Mouse (Mus musculus): Measurements from ENCODE around the gene Card14. TPM values are rescaled to one million over a fixed set of nuclear protein-coding genes. Genes with fewer than 3 reads are reported as not detected.
"Not testable (repeated sequence)": the region's sequence is repeated elsewhere in the genome, so short reads cannot be mapped to it uniquely, and the experiment has no call there.

The Card14 gene
- polyA plus RNA-seq, 1 experiment from 2014 or later = 5.1 TPM

GRCm38 (mm10) chr11:119377326-119377725 lies 69.8 kb downstream of the Card14 start:
- no peak overlapping the region for H3K4me3 ChIP-seq (replicated peaks)
- WGBS = 92% methylated on average over 11 of the region's 11 CpGs
- H3K4me2 ChIP-seq (replicated peaks) = no peak overlapping the region
- no peaks in the 10 kb centered on the region for H3K27me3 ChIP-seq (replicated peaks)
- H3K4me1 ChIP-seq (replicated peaks) = 0 out of 2 replicates have a peak, but pooled peaks cover 3% of the 10 kb centered on the region
- peaks cover 16% of the 10 kb centered on the region; the same call in 1 of the 2 replicates for H3K36me3 ChIP-seq
- H3K9ac ChIP-seq = no peak overlapping the region
- ATAC-seq = no peak
- no peaks in the 10 kb centered on the region for H3K9me3 ChIP-seq
- no peak overlapping the region for H3K27ac ChIP-seq

DNA sequence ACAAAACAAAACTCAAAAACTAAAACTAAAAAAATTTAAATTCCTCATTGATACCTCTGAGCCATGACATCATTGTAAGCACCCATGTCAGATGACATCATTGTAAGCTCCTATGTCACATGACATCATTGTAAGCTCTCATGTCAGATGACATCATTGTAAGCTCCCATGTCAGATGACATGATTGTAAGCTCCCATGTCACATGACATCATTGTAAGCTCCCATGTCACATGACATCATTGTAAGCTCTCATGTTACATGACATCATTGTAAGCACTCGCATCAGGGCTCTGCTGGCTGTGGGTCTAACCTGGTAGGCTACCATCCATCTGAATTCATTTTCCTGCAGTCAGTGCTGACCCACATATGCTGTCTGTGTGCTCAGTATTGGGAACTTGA lies 71.0 kb downstream of the Card14 start:
- Histone ChIP-seq H3K9me3 (no peaks in the 10 kb centered on the region), H3K4me1 (replicated peaks) (0 out of 2 replicates have a peak, but pooled peaks cover 3% of the 10 kb centered on the region), H3K9ac (no peak overlapping the region), H3K36me3 (peaks cover 16% of the 10 kb centered on the region; the same call in 1 of the 2 replicates), H3K4me2 (replicated peaks) (no peak overlapping the region), H3K4me3 (replicated peaks) (no peak overlapping the region), H3K27me3 (replicated peaks) (no peaks in the 10 kb centered on the region), H3K27ac (no peak overlapping the region)
- WGBS = 88% methylated on average over 1 of the region's 1 CpGs
- ATAC-seq = no peak

- 59% methylated on average over 9 of the region's 9 CpGs for WGBS
These were observed 74.2 kb downstream of the Card14 start for GRCm38 (mm10) chr11:119381631-119382337.

GRCm38 (mm10) chr11:119382338-119382850 lies 74.8 kb downstream of the Card14 start:
- H3K36me3 ChIP-seq = peaks cover 15% of the 10 kb centered on the region; the same call in 1 of the 2 replicates
- H3K9ac ChIP-seq = no peak overlapping the region
- no peaks in the 10 kb centered on the region for H3K9me3 ChIP-seq
- 81% methylated on average over 6 of the region's 6 CpGs for WGBS
- H3K4me1 ChIP-seq (replicated peaks) = no peaks in the 10 kb centered on the region
- no peak overlapping the region for H3K27ac ChIP-seq
- no peak for ATAC-seq
- H3K4me3 ChIP-seq (replicated peaks) = no peak overlapping the region
- H3K4me2 ChIP-seq (replicated peaks) = no peak overlapping the region
- no peaks in the 10 kb centered on the region for H3K27me3 ChIP-seq (replicated peaks)

More at GRCm38 (mm10) chr11:119381631-119382337, 74.2 kb downstream of the Card14 start:
- Histone ChIP-seq H3K9me3 (no peaks in the 10 kb centered on the region), H3K4me1 (replicated peaks) (no peaks in the 10 kb centered on the region), H3K4me3 (replicated peaks) (no peak overlapping the region), H3K4me2 (replicated peaks) (no peak overlapping the region), H3K9ac (no peak overlapping the region), H3K36me3 (peaks cover 16% of the 10 kb centered on the region; the same call in 1 of the 2 replicates), H3K27me3 (replicated peaks) (no peaks in the 10 kb centered on the region), H3K27ac (no peak overlapping the region)
- ATAC-seq = no peak

GRCm38 (mm10) chr11:119384904-119385303 lies 77.3 kb downstream of the Card14 start:
- Histone ChIP-seq H3K4me3 (replicated peaks) (no peak overlapping the region), H3K9me3 (no peaks in the 10 kb centered on the region), H3K4me2 (replicated peaks) (no peak overlapping the region), H3K4me1 (replicated peaks) (peaks cover 8% of the 10 kb centered on the region; the same call in 1 of the 2 replicates), H3K27ac (no peak overlapping the region), H3K9ac (no peak overlapping the region), H3K27me3 (replicated peaks) (no peaks in the 10 kb centered on the region), H3K36me3 (0 out of 2 replicates have a peak, but pooled peaks cover 5% of the 10 kb centered on the region)
- ATAC-seq = no peak
- WGBS = 82% methylated on average over 4 of the region's 4 CpGs

- H3K9ac ChIP-seq = no peak overlapping the region
- H3K27ac ChIP-seq = no peak overlapping the region
- no peaks in the 10 kb centered on the region for H3K36me3 ChIP-seq
- H3K9me3 ChIP-seq = no peaks in the 10 kb centered on the region
- H3K4me1 ChIP-seq (replicated peaks) = peaks cover 13% of the 10 kb centered on the region
- 93% methylated on average over 5 of the region's 5 CpGs for WGBS
- no peak for ATAC-seq
- H3K4me3 ChIP-seq (replicated peaks) = no peak overlapping the region
- no peaks in the 10 kb centered on the region for H3K27me3 ChIP-seq (replicated peaks)
- H3K4me2 ChIP-seq (replicated peaks) = no peak overlapping the region
These were observed 78.7 kb downstream of the Card14 start for GRCm38 (mm10) chr11:119386306-119386705.

GRCm38 (mm10) chr11:119387273-119387672 lies 79.7 kb downstream of the Card14 start:
- ATAC-seq; H3K36me3 ChIP-seq; H3K4me3 ChIP-seq (replicated peaks); H3K27me3 ChIP-seq (replicated peaks); H3K27ac ChIP-seq; H3K9me3 ChIP-seq; H3K4me2 ChIP-seq (replicated peaks); H3K9ac ChIP-seq: not testable (repeated sequence)
- peaks cover 21% of the 10 kb centered on the region for H3K4me1 ChIP-seq (replicated peaks)
- WGBS = 13% methylated on average over 3 of the region's 3 CpGs

GRCm38 (mm10) chr11:119389851-119390270 lies 82.3 kb downstream of the Card14 start:
- Histone ChIP-seq H3K27ac (peak overlapping the region; percentile 85), H3K4me1 (replicated peaks) (peaks cover 26% of the 10 kb centered on the region), H3K4me2 (replicated peaks) (peak overlapping the region; percentile 98), H3K36me3 (no peaks in the 10 kb centered on the region), H3K9ac (peak overlapping the region; percentile 80), H3K27me3 (replicated peaks) (0 out of 2 replicates have a peak, but pooled peaks cover 4% of the 10 kb centered on the region), H3K9me3 (no peaks in the 10 kb centered on the region), H3K4me3 (replicated peaks) (peak overlapping the region; percentile 78)
- ATAC-seq = peak; percentile 60
- WGBS = under 1% methylated on average over 35 of the region's 35 CpGs

DNA sequence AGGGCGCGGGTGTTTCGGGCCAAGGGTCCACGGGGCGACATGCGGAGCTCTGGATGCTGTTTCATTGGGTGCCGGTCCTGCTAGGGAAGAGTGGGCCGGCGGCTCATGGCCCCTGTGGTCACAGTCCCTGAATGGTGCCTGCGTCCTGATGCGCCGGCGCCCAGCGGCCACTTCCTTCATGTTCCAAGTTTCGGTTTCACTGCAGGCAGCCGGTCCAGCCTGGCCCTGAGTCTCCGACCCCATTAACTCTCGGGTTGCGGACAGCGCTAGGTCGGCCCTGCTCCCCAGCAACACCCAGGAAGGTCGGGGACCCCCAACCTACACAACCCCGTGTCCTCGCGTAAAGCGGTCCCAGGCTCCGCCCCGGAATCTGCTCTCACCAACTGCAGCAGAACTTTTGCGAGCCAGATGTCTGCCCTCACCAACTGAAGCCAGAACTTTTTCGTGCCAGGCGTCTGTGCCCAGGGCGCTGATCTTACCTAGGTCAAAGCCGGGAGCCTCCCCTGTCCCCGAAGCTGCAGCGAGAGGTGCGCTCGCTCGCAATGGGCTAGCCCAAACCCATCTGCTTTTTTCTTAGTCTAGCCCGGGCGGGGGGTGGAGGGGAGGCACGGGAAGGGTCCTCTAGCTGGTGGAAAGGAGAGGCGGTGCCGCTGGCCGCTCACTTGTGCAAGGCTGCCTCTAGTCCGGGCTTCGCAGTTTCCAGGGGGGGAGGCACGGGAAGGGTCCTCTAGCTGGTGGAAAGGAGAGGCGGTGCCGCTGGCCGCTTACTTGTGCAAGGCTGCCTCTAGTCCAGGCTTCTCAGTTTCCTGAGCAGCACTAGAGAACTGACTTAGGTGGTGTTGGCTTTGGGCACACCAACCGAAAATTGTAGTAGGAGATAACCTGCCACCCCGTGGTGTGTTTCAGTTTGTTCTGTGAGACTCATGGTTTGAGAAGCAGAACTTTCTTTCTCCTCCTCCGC lies 83.0 kb downstream of the Card14 start:
- WGBS = 2% methylated on average over 52 of the region's 53 CpGs
- ATAC-seq = peak; percentile 44
- H3K4me1 ChIP-seq (replicated peaks) = peaks cover 33% of the 10 kb centered on the region

GRCm38 (mm10) chr11:119391386-119392000 lies 83.9 kb downstream of the Card14 start:
- Histone ChIP-seq H3K4me3 (replicated peaks) (peak overlapping the region; percentile 15), H3K36me3 (no peaks in the 10 kb centered on the region), H3K27ac (peak overlapping the region; percentile 7; the same call in 1 of the 2 replicates), H3K27me3 (replicated peaks) (0 out of 2 replicates have a peak, but pooled peaks cover 4% of the 10 kb centered on the region), H3K4me1 (replicated peaks) (peaks cover 33% of the 10 kb centered on the region), H3K4me2 (replicated peaks) (peak overlapping the region; percentile 98), H3K9ac (no peak overlapping the region; the same call in 1 of the 2 replicates), H3K9me3 (no peaks in the 10 kb centered on the region)
- ATAC-seq = no peak
- WGBS = 35% methylated on average over 7 of the region's 7 CpGs

More for the DNA sequence above, 83.0 kb downstream of the Card14 start:
- Histone ChIP-seq H3K9ac (peak overlapping the region; percentile 80), H3K4me3 (replicated peaks) (peak overlapping the region; percentile 78), H3K4me2 (replicated peaks) (peak overlapping the region; percentile 98), H3K27ac (peak overlapping the region; percentile 85), H3K36me3 (no peaks in the 10 kb centered on the region), H3K27me3 (replicated peaks) (0 out of 2 replicates have a peak, but pooled peaks cover 4% of the 10 kb centered on the region), H3K9me3 (no peaks in the 10 kb centered on the region)

DNA sequence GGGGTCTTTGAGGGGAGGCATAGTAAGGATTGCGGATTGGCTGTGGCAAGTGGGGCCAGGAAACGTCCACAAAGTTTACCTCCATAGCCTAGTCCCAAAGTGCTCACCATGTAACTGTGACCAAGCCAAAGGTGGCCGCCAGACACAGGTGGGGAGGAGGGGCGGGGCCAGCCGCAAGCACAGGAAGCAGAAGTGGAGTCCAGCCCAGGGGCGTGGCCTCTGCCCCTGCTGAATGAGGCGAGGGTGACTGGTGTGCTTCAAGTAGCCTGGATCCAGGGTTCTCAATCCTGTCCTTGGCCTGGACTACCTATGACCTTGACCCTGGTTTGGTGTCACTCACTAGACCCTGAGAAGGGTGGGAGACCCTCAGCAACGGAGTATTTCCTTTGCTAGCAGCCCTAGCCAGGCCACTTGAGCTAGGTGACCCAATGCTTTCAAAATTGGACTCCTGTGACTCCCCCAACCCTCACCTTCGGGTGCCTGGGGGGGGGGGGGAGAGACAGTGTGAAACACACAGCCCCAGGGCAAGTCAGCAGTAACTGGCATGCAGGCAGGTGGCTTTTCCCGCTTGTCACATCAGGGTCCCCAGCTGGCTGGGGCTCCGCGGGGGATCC lies 84.5 kb downstream of the Card14 start:
- H3K27me3 ChIP-seq (replicated peaks) = 0 out of 2 replicates have a peak, but pooled peaks cover 4% of the 10 kb centered on the region
- peak overlapping the region; percentile 26; the same call in 1 of the 2 replicates for H3K9ac ChIP-seq
- H3K4me3 ChIP-seq (replicated peaks) = peak overlapping the region; percentile 65
- H3K4me1 ChIP-seq (replicated peaks) = peaks cover 33% of the 10 kb centered on the region
- H3K27ac ChIP-seq = peak overlapping the region; percentile 91
- no peaks in the 10 kb centered on the region for H3K9me3 ChIP-seq
- H3K4me2 ChIP-seq (replicated peaks) = peak overlapping the region; percentile 98
- WGBS = 8% methylated on average over 12 of the region's 12 CpGs
- H3K36me3 ChIP-seq = no peaks in the 10 kb centered on the region
- peak; percentile 67 for ATAC-seq

All from intestine, embryonic 15.5 days (tissue).